Mouse (Mus musculus) neural tube, embryonic 14.5 days (tissue): Measurements from ENCODE around the gene Slamf8. TPM values are rescaled to one million over a fixed set of nuclear protein-coding genes. Genes with fewer than 3 reads are reported as not detected.

Source experiments
- polyA plus RNA-seq: library from polyadenylated mRNA; unstranded; fragments of >200 nt; fragmentation: Nextera tagmentation; extraction: Ambion mirVana; gene quantifications from 2 replicates; pipeline ENCODE4 v1.2.1, GENCODE M21; 2014

The Slamf8 gene
- polyA plus RNA-seq, 1 experiment from 2014 or later: not detected

Other genes with a start within 250 kb of the Slamf8 start
- gene Kcnj10, start 249.4 kb downstream of the Slamf8 start, polyA plus RNA-seq: 2.3 and 2.6 TPM in 2 replicates
- gene Pigm, start 214.0 kb downstream of the Slamf8 start, polyA plus RNA-seq: 5.2 and 6.1 TPM in 2 replicates
- 0.21 and 0.31 TPM in 2 replicates for gene Slamf9, start 115.2 kb downstream of the Slamf8 start, polyA plus RNA-seq
- gene Igsf9, start 108.8 kb downstream of the Slamf8 start, polyA plus RNA-seq: 29.6 and 32.4 TPM in 2 replicates
- gene Tagln2, start 90.5 kb downstream of the Slamf8 start, polyA plus RNA-seq: 56.9 and 107 TPM in 2 replicates
- gene Cfap45, start 69.8 kb downstream of the Slamf8 start, polyA plus RNA-seq: 3.1 and 3.5 TPM in 2 replicates
- gene Vsig8, start 34.6 kb downstream of the Slamf8 start, polyA plus RNA-seq: 1.4 and 1.5 TPM in 2 replicates
- gene Fcrl6, start 12.0 kb upstream of the Slamf8 start, polyA plus RNA-seq: 0.17 and 0.21 TPM in 2 replicates
- 17.9 and 18.7 TPM in 2 replicates for gene Dusp23, start 42.4 kb upstream of the Slamf8 start, polyA plus RNA-seq
- 0.30 and 0.39 TPM in 2 replicates for gene Crp, start 107.5 kb upstream of the Slamf8 start, polyA plus RNA-seq